Mouse (Mus musculus) C2C12 (cell line): ENCODE results near the gene Cmas.

Experiments used
- CTCF ChIP-seq: IDR thresholded peaks from one replicate; pipeline ENCODE4 v1.5.1; 2011; ENCODE audit not compliant: control insufficient read depth, insufficient read depth, insufficient read length
- MAX ChIP-seq: IDR thresholded peaks from one replicate; pipeline ENCODE4 v1.6.1; 2011; ENCODE audit warnings: mild to moderate bottlenecking, control low read depth
- MYOD1 ChIP-seq: IDR thresholded peaks from one replicate; pipeline ENCODE4 v1.6.1; 2011; ENCODE audit warnings: low read depth; ENCODE audit not compliant: control insufficient read depth, insufficient read length

GRCm38 (mm10) chr6:142715026-142715425, 41.5 kb upstream of the Cmas start:
- TF ChIP-seq MYOD1, result no peak
- no peak for TF ChIP-seq CTCF
- no peak for TF ChIP-seq MAX
